Mouse (Mus musculus) T-cell, adult 2 months (primary cell): ENCODE data around the gene Psmg4.

Source experiments
- DNase-seq: peaks from one replicate; pipeline ENCODE4 v3.0.0; 2022; ENCODE audit warnings: low spot score

Psmg4 gene

DNA sequence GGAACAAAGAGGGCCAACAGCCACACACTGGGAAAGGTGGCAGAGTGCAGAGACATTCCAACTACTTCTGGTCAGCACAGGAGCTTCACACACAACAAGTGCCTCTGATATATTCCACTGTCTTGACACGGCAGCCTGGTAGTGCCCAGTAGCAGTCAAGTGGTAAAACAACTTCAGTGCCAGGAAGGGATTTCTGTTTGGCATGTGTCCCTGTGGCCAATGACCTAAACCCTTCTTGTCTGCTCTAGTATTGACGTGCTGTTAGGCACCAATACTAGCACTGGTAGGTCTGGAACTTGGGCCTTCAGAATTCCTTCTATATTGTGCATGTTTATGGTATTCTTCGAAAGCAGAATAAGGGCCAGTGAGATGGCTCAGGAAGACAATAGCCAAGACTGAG lies 42.5 kb downstream of the Psmg4 start:
- DNase-seq = no peak

DNA sequence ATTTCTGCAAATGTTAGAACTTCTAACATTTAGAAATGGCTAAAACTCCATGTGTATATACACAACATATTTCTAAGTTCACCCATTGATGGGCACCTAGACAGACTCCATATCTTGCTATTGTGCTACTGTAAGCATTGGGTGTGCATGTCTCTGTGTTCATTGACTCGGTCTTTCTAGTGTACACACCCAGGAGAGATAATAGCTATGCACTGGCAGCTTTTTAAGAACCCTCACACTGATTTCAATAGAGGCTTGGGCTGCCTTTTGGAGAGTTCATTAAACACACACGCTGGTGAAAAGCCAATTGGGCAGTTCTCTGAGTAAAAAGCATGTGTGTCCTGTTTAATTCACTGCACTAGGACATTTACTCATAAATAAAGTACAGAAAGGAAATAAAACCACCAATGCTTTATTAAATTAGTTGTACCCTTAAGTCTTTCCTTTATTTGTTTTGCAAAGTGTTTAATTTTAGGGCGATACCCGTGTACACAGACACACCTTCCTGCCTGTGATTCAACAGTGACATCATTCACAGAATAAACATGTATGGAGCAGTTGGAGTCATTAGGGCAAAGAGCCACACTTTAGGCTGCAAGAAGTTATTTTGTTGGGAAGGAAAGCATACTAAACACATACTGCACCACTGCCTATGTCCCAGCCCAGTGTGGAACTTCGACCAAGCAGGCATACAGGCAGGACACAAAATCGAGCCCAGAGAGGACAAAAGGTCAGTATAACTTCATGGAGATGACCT lies 45.1 kb downstream of the Psmg4 start:
- no peak for DNase-seq

DNA sequence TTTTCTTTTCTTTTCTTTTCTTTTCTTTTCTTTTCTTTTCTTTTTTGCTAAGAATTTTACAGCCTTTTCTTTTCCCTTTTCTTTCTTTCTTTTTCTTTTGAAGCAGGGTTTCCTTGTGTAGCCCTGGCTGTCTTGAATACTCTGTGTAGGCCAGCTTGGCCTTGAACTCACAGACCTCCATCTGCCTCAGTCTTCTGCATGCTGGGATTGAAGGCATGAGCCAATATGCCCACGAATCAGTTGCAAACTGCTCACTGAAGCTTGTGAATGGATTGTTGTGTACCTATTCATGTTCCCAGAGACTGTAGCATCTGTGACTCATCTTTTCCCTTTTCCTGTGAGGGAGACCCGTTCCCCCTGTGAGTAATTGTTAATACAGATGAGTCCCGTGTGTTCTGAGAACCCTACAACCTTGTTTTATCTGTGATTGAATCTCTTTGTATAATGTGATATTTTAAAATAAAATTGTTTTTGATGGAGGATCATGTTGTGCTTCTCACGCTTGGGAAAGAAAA lies 48.6 kb downstream of the Psmg4 start:
- DNase-seq = no peak

DNA sequence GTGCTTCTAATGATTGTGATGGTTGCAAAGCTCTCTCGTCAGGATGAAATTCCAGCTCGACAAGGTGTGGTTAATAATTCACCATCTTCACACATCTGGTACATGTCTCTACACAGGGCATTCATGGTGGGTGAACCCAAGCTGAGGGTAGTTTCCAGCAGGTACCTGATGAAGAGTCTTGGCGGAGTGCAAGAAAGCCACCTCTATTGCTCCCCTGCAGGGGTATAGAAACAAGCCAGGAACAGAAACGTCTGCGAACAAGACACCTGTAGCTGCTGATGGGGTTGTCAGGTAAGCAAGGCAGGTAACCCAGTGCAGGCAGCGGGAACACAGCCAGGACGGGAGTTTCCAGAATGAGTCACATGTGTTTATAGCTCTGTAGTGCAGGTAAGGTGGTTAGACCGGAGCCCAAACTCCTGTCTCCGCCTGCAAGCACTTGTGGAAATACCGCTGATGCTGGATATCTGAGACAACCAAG lies 50.0 kb downstream of the Psmg4 start:
- no peak for DNase-seq

DNA sequence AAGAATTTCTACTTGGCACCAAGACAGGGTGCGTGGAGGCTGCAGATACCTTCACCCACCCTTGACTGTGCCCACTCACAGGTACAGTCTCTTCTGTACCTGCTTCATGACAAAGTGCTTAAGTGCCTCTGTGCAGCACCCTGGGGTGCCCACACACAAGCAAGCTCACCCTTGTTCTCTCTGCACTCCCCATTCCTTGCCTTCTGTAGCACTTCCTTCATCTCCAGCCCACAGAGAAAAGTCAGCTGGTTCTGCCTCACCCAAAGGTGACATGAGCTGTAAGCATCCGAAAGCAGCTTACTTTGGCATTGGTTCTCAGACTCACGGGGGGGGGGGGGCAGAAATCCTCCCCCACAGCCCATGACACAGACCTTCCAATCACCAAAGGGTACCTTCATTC lies 52.1 kb downstream of the Psmg4 start:
- no peak for DNase-seq

DNA sequence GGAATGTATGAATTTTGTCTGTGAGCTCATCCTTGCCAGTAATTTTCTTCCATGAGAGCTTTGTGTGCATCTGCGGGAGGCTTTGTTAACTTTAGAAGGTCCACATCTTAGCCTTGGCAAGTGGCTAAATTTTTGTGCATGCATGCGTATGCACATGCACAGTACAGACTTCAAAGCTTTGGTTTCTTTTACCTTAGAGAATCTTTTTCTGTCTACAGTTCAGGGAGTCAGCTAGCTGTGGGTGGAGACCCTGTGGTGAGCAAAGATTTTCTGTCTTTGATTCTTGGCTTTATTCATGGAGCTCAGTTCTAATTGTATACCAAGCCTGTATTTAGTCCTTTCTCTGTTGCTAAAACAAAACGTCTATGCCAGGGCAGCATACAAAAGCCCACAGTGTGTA lies 56.0 kb downstream of the Psmg4 start:
- no peak for DNase-seq

DNA sequence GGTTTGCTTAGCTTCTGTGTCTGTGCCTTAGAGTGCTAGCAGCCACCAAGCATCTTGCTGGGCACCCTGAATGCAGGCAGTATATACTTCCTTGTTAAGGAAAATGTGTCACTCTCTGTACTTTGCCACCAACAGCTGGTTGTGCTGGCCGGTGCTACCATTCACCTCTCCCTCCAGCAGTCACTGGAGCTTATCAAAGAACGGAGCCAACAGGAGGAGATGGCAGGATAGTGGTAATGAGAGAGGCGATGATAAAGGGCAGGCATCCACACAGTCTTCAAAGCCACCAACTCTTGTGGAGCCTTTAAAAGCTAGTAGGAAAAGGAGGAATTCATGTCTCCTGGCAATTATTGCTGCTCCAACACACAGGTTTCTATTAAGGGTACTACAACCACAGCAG lies 57.0 kb downstream of the Psmg4 start:
- DNase-seq = no peak

DNA sequence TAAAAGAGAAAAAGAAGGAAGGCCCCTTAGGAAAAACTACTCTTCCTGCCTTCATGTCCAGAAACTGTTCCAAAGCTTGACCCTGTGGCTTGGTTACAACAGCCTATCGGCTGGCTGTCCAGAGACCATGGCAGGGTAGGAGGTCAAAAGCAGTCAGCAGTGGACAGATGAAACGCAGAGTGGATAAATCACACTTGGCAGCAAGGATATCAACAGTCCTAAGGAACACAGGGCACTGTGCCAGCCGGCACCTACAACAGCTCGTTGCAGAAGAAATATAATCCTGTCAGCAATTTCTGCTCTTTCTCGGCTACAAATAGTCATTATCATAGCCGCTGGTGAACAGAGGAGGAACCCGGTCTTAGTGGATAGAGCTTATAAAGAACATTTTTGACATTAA lies 60.2 kb downstream of the Psmg4 start:
- DNase-seq = no peak

DNA sequence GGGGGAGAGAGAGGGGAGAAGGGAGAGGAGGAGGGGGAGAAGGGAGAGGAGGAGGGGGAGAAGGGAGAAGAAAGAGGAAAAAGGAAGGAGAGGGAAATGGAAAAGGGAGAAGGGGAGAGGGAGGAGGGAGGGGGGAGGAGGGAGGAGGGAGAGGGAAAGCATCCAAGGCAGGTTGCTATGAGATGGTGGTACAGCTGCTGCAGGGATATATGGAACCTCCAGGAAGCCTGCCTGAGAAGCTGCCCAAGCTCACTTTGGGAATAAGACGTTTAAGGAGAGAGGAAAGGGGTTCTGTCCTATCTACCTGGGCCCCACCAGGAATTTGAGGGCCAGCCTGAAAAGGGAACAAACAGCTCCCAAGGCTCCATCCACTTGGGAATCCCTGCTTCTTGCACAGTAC lies 64.2 kb downstream of the Psmg4 start:
- DNase-seq = no peak
